In genomic region chr12:75721941-75722340, GRCm38 (mm10) we compare ENCODE assay signal across 21 mouse cellular contexts. TPM values are rescaled to one million over a fixed set of nuclear protein-coding genes. Genes with fewer than 3 reads are reported as not detected.
DNase-seq lines count a peak whose midpoint lies in the region; ATAC-seq and TF ChIP-seq lines count a peak whose summit lies in the region.
"Had no signal": no experiment of that assay in that cellular context is flagged by ENCODE, and none has a peak within 500 bp of the region (broad histone marks: within the 10 kb centered on the region; RNA-seq: fewer than 3 reads in every experiment).

No protein-coding gene starts in this region.

- 0 out of 2 replicates have a peak overlapping the region, but pooled peaks have one; percentile 40 for H3K27ac ChIP-seq in forebrain, embryonic 10.5 days
- no peak overlapping the region for H3K27ac ChIP-seq in forebrain, postnatal 0 days (ENCODE audit: low read depth, low read length)
- peak overlapping the region; percentile 25; the same call in 1 of the 2 replicates for H3K27ac ChIP-seq in kidney, postnatal 0 days
- H3K27ac ChIP-seq in MEL (ENCODE audit: control insufficient read depth, low read depth, low read length): no peak overlapping the region
- H3K27ac ChIP-seq: embryonic facial prominence, embryonic 10.5 days; embryonic facial prominence, embryonic 12.5 days; forebrain, embryonic 12.5 days had no signal

- 10% methylated on average over 4 of the region's 4 CpGs for WGBS in forebrain, embryonic 10.5 days
- 17% methylated on average over 4 of the region's 4 CpGs for WGBS in forebrain, postnatal 0 days
- WGBS in kidney, postnatal 0 days: 11% methylated on average over 4 of the region's 4 CpGs

- H3K4me2 ChIP-seq in forebrain, postnatal 0 days (ENCODE audit: low read depth): no peak overlapping the region
- H3K4me2 ChIP-seq in kidney, postnatal 0 days (ENCODE audit: low read length): no peak overlapping the region
- H3K4me2 ChIP-seq: embryonic facial prominence, embryonic 12.5 days; forebrain, embryonic 12.5 days had no signal

- TF ChIP-seq POLR2A in MEL (IDR thresholded peaks at IDR 0.05; ENCODE audit: control insufficient read depth in 1 of 2, insufficient read depth in 1 of 2, low read depth in 1 of 2, low read length in 2 of 2, poor library complexity in 1 of 2): no peak

- TF ChIP-seq CTCF in forebrain, postnatal 0 days (IDR thresholded peaks at IDR 0.05; ENCODE audit: low read depth): no peak
- TF ChIP-seq CTCF in kidney, postnatal 0 days (IDR thresholded peaks at IDR 0.05; ENCODE audit: low read depth): no peak
- TF ChIP-seq CTCF in MEL (IDR thresholded peaks at IDR 0.05 in 2 of 3, conservative IDR thresholded peaks at IDR 0.05 in 1 of 3; ENCODE audit: control insufficient read depth in 1 of 3, insufficient read depth in 1 of 3, low read depth in 2 of 3, low read length in 3 of 3, poor library complexity in 1 of 3, severe bottlenecking in 1 of 3): no peak

- no peak for TF ChIP-seq EP300 in MEL (IDR thresholded peaks at IDR 0.05; ENCODE audit: low read depth in 1 of 2, low read length in 2 of 2)

- no peak for TF ChIP-seq RAD21 in MEL (IDR thresholded peaks at IDR 0.05; ENCODE audit: low read depth, low read length)

- H3K79me2 ChIP-seq in MEL (ENCODE audit: control insufficient read depth, insufficient read depth, low read length, poor library complexity): peaks cover 20% of the 10 kb centered on the region

- peaks cover 24% of the 10 kb centered on the region for H3K4me1 ChIP-seq in forebrain, embryonic 10.5 days
- H3K4me1 ChIP-seq in forebrain, postnatal 0 days (ENCODE audit: insufficient read depth): no peaks in the 10 kb centered on the region
- H3K4me1 ChIP-seq in kidney, postnatal 0 days (replicated peaks; ENCODE audit: insufficient read depth, low read length): peaks cover 4% of the 10 kb centered on the region; the same call in 1 of the 2 replicates
- peaks cover 7 to 23% of the 10 kb centered on the region in 2 experiments for H3K4me1 ChIP-seq in MEL (ENCODE audit: control insufficient read depth in 1 of 2, insufficient read depth in 2 of 2, low read length in 2 of 2)
- H3K4me1 ChIP-seq: embryonic facial prominence, embryonic 12.5 days had no signal

- no peaks in the 10 kb centered on the region for H3K9me3 ChIP-seq in forebrain, embryonic 10.5 days
- H3K9me3 ChIP-seq in forebrain, postnatal 0 days (ENCODE audit: low read length): no peaks in the 10 kb centered on the region
- H3K9me3 ChIP-seq in kidney, postnatal 0 days (replicated peaks; ENCODE audit: low read length): no peaks in the 10 kb centered on the region
- H3K9me3 ChIP-seq in MEL (replicated peaks; ENCODE audit: insufficient read depth, low read length): no peaks in the 10 kb centered on the region
- H3K9me3 ChIP-seq: embryonic facial prominence, embryonic 10.5 days; embryonic facial prominence, embryonic 12.5 days; forebrain, embryonic 12.5 days had no signal

- H3K9ac ChIP-seq in forebrain, postnatal 0 days: no peak overlapping the region
- H3K9ac ChIP-seq in kidney, postnatal 0 days (ENCODE audit: low read depth, low read length): no peak overlapping the region
- no peak overlapping the region for H3K9ac ChIP-seq in MEL (ENCODE audit: control insufficient read depth, low read depth, low read length, poor library complexity, severe bottlenecking)
- H3K9ac ChIP-seq: embryonic facial prominence, embryonic 12.5 days; forebrain, embryonic 12.5 days had no signal

- no peak for DNase-seq in forebrain, embryonic 10.5 days (ENCODE audit: extremely low spot score, low spot score)
- DNase-seq in forebrain, postnatal 0 days: no peak
- DNase-seq in kidney, postnatal 0 days (ENCODE audit: low spot score): no peak
- no peak for DNase-seq in kidney, postnatal 25 days
- no peak for DNase-seq in MEL (ENCODE audit: low read depth, low spot score)
- DNase-seq in layer of hippocampus, postnatal 36 days: no peak
- DNase-seq: adrenal gland, adult 8-10 months; adrenal gland, postnatal 14 days; adrenal gland, postnatal 36 days; cerebellum, adult 11-12 months; cerebellum, adult 2 months; cerebellum, adult 9-10 months; cerebellum, postnatal 10 days; cerebellum, postnatal 25 days had no signal

- no peak overlapping the region for H3K4me3 ChIP-seq in forebrain, embryonic 10.5 days
- no peak overlapping the region for H3K4me3 ChIP-seq in forebrain, postnatal 0 days (ENCODE audit: low read depth, low read length)
- no peak overlapping the region for H3K4me3 ChIP-seq in kidney, postnatal 0 days (replicated peaks; ENCODE audit: low read depth, low read length)
- H3K4me3 ChIP-seq in MEL (ENCODE audit: control insufficient read depth in 1 of 2, insufficient read depth in 1 of 2, low read depth in 2 of 2, low read length in 2 of 2): no peak overlapping the region
- H3K4me3 ChIP-seq: embryonic facial prominence, embryonic 10.5 days; embryonic facial prominence, embryonic 12.5 days; forebrain, embryonic 12.5 days had no signal

- H3K36me3 ChIP-seq in forebrain, embryonic 10.5 days (replicated peaks): peaks cover 15% of the 10 kb centered on the region
- no peaks in the 10 kb centered on the region for H3K36me3 ChIP-seq in forebrain, postnatal 0 days (ENCODE audit: insufficient read depth)
- H3K36me3 ChIP-seq in kidney, postnatal 0 days (ENCODE audit: insufficient read depth, low read length): 0 out of 2 replicates have a peak, but pooled peaks cover 2% of the 10 kb centered on the region
- H3K36me3 ChIP-seq in MEL (ENCODE audit: control insufficient read depth in 1 of 2, insufficient read depth in 2 of 2, low read length in 2 of 2): peaks cover 8 to 29% of the 10 kb centered on the region in 2 experiments
- H3K36me3 ChIP-seq: embryonic facial prominence, embryonic 12.5 days; forebrain, embryonic 12.5 days had no signal

- ATAC-seq in forebrain, postnatal 0 days: no peak
- no peak for ATAC-seq in kidney, postnatal 0 days (replicated peaks; ENCODE audit: low FRiP score, low read depth)
- ATAC-seq: activated CD4-positive, CD25-positive, alpha-beta regulatory T cell, adult 4 months; forebrain, embryonic 14.5 days; forebrain, embryonic 16.5 days; Patski had no signal

- H3K27me3 ChIP-seq in forebrain, embryonic 10.5 days (ENCODE audit: poor library complexity, severe bottlenecking): no peaks in the 10 kb centered on the region
- no peaks in the 10 kb centered on the region for H3K27me3 ChIP-seq in forebrain, postnatal 0 days (ENCODE audit: insufficient read depth, low read length)
- no peaks in the 10 kb centered on the region for H3K27me3 ChIP-seq in kidney, postnatal 0 days (ENCODE audit: insufficient read depth, low read length)
- no peaks in the 10 kb centered on the region for H3K27me3 ChIP-seq in MEL (ENCODE audit: control insufficient read depth in 1 of 2, insufficient read depth in 2 of 2, low read length in 2 of 2)
- H3K27me3 ChIP-seq: embryonic facial prominence, embryonic 12.5 days; forebrain, embryonic 12.5 days; Patski had no signal

TF ChIP-seq in MEL, 35 proteins besides CTCF, POLR2A, EP300 and RAD21:
- TF ChIP-seq RCOR1 (IDR thresholded peaks at IDR 0.05; ENCODE audit: low read depth, low read length): peak; percentile 87
- no peak for TF ChIP-seq NELFE (IDR thresholded peaks at IDR 0.05; ENCODE audit: low read depth, low read length)

RNA-seq across cellular contexts. Expression of gene Sgpp1, which starts 13.6 kb away (rescaled TPM):
- polyA plus RNA-seq in forebrain, embryonic 10.5 days (2016; fragmentation: Nextera tagmentation; extraction: Ambion mirVana): 5.5 and 5.8 TPM in 2 replicates
- total RNA-seq in forebrain, postnatal 0 days (2014; rRNA removed): 32.5 and 38.7 TPM in 2 replicates
- 17.4 and 18.8 TPM in 2 replicates for polyA plus RNA-seq in forebrain, postnatal 0 days (2015; fragmentation: Nextera tagmentation; extraction: Ambion mirVana)
- polyA plus RNA-seq in kidney, postnatal 0 days (2015; fragmentation: Nextera tagmentation; extraction: Ambion mirVana): 24.6 and 27.0 TPM in 2 replicates
- total RNA-seq in MEL (2012; rRNA removed): 22.7 and 25.7 TPM in 2 replicates
- 10 to 100 TPM in 1 of 2 experiments, not detected in 1; 28.8 TPM for polyA plus RNA-seq in MEL (2012; ENCODE audit: insufficient read depth in 1 of 2, insufficient read length in 2 of 2, low read depth in 1 of 2, low replicate concordance in 2 of 2, missing spikeins in 1 of 2)
- total RNA-seq in layer of hippocampus, postnatal 36 days (2021): 10 to 100 TPM; 31.0 to 34.2 TPM

RNA-seq across cellular contexts. Expression of gene Wdr89, which starts 52.6 kb away (rescaled TPM):
- 13.9 and 14.7 TPM in 2 replicates for polyA plus RNA-seq in forebrain, embryonic 10.5 days (2016; fragmentation: Nextera tagmentation; extraction: Ambion mirVana)
- 3.8 and 4.8 TPM in 2 replicates for total RNA-seq in forebrain, postnatal 0 days (2014; rRNA removed)
- polyA plus RNA-seq in forebrain, postnatal 0 days (2015; fragmentation: Nextera tagmentation; extraction: Ambion mirVana): 3.1 and 4.9 TPM in 2 replicates
- 9.9 and 10.6 TPM in 2 replicates for polyA plus RNA-seq in kidney, postnatal 0 days (2015; fragmentation: Nextera tagmentation; extraction: Ambion mirVana)
- total RNA-seq in MEL (2012; rRNA removed): 18.5 and 31.2 TPM in 2 replicates
- 10 to 100 TPM; 10.2 to 57.8 TPM for polyA plus RNA-seq in MEL (2012; ENCODE audit: insufficient read depth in 1 of 2, insufficient read length in 2 of 2, low read depth in 1 of 2, low replicate concordance in 2 of 2, missing spikeins in 1 of 2)
- total RNA-seq in layer of hippocampus, postnatal 36 days (2021): 1 to 10 TPM; 2.8 to 3.5 TPM

Comparison
In these comparisons a context has a peak if more than half of its experiments do, and no peak if none do; other contexts are left out.
1. H3K27ac ChIP-seq: peak in forebrain, embryonic 10.5 days (single experiment) and kidney, postnatal 0 days (single experiment); none in forebrain, postnatal 0 days (single experiment) and MEL (single experiment).